Mouse (Mus musculus): ENCODE measurements around the gene Rpa3. TPM values are rescaled to one million over a fixed set of nuclear protein-coding genes. Genes with fewer than 3 reads are reported as not detected.

Gene Rpa3
- 10 to 100 TPM; 81.7 to 86.6 TPM for polyA plus RNA-seq (2017; shearing (Covaris generic))

GRCm38 (mm10) chr6:8259004-8259666 is at the start of gene Rpa3, which contains the start of the genes Umad1 and Gm45062:
Rpa3 (minus strand) TSS chr6:8259173.
Umad1 (plus strand) TSS chr6:8259288.
Gm45062 (plus strand) TSS chr6:8259450.
- peak; percentile 99 for ATAC-seq

- ATAC-seq = no peak
Measured at GRCm38 (mm10) chr6:8307878-8308775, 49.2 kb upstream of the Rpa3 start.

GRCm38 (mm10) chr6:8299066-8299863 is 40.3 kb upstream of the Rpa3 start:
- ATAC-seq = peak; percentile 23

DNA sequence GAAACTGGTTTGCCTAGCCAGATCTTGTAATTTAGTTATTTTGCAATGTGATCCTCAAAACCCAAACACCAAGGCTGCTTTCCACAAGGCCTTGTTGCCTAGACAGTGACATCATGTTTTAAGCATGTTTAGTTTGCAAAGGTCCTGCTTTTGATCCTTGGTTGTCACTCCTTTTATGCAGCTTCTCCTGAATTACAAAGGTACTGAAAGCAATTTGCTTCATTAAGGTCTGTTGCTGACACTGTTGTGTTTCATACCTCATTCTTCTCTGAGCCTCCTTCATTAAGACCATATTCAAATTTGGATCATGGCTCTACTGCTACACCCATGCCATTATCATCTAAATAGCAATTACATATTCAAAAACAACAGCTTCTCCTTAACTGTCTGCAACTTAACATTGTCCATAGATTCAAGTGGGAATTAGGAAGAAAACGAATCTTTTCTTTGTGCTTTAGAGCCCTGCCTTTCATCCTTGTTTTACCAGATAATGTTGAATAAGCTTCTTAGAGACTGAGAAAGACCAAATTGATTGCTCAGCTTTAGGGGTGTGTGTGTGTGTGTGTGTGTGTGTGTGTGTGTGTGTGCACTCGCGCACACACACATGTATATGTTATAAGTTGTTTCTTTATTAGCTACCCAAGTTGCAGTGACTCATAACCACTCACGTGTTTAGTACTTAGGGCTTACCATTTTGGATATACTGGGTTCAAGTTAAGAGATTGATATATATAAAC is 35.2 kb upstream of the Rpa3 start:
- no peak for ATAC-seq

DNA sequence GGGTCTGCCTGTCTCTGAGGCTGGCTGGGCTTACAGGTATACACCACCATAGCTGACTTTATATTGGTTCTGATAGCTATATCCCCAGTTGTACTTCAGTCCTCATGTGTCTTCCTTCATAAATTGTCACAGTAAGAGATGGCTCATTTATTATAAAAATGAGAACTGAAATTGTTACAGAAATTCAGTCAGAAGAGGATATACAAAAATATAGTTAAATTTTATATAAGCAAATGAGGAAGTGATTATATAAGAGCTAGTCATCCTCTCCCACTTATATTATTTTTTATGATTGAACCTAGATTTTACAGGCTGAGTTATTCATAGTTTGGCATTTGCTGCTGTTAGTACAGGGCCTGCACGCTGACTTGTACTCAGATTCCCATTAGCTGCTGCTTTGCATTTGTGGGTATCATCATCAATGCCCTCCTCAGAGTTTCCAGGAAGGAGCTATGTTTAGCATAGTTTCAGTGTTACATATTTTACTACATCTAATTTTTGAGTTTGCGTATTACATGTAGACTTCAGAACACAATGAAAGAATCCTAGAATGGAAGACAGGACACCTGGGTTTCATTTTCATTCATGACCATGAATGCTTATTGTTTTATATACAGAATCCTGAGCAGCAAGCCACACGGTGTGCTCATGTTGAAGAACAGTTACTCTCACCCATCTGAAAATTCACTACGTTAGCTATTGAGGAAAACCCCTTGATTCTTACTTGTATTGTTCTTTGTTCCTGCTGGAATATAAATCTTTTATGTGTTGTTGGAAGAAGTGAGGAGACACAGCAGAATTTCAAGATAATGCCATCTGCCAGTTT is 30.0 kb upstream of the Rpa3 start:
- no peak for ATAC-seq

DNA sequence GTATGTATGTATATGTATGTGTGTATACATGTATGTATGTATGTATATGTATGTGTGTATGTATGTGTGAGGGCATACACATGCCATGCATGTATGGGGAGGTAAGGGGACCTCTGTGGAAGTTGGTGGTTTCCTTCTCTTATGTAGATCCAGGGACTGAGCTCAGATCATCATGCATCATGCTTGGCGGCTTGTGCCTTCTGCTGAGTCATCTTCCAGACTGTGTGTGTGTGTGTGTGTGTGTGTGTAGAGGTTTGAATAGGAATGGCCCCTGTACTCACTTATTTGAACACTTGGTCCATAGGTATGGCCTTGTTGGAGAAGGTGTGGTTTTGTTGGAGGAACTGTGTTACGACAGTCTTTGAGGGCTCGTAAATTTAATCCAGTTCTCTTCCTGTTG is 27.2 kb upstream of the Rpa3 start:
- no peak for ATAC-seq

DNA sequence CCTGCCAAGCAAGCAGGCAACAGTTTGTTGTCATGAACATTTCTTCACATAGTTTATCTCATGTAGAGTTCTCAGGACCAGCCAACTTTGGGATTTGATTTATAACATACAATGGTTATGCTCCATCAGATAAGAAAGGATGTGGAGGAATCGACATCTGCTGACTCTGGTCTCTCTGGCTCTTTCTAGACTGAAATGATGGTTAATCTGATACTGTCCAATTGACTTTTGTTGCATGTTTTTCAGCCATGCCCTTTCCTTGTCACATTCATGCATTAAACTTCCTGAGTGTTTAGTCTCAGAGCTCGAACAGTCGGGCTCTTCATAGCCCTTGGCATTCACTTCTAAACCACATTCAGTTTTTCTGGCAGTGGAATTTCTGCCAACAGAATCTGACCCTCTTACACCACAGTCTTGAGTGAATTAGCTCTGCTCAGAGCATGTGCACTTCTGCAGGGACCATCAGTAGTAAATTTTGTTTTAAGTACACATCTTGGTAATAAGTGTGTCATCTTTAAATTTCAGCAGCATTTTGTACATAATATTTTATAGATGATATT is 26.5 kb upstream of the Rpa3 start:
- no peak for ATAC-seq

DNA sequence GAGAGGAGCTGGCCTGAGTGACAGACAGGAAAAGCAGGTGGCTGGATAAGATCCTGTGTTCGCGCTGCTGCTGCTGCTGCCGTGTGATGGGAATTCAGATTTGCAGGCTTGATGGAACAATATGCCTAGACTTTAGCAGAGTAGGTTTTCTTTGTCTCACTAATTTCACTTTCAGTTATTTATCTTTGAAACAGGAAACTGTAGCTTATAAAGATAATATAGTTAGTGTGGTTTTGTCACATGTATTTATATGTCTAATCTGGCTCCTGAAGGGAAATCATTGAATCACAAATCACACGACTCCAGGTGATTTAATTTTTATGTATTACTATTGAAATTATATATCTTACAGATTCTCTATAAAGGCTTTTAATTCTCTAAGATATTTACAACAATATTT is 24.3 kb upstream of the Rpa3 start:
- ATAC-seq = peak; percentile 33

DNA sequence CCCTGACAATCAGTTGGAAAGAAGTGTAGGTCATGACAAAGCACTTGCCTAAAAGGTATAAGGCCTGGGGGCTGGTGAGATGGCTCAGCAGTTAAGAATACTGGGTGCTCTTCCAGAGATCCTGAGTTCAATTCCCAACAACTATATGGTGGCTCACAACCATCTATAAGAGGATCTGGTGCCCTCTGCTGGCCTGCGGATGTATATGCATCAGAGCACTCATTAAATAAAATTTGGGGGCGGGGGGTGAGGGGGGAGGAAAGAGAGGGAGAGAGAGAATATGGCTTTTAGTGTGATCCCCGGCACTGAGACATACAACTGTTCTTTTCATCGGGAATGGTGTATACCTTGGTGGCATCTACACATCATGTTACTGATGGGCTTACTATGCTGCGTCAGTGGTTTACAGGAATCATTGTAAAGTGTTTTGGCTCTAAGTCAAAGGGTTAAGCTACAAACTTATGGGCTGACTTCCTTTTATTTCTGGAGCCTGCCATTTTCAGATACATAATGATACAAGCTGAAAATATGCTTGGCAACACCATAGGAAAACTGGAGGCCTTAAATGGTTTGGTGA is 19.5 kb upstream of the Rpa3 start:
- ATAC-seq = no peak

GRCm38 (mm10) chr6:8276431-8276830 is 17.5 kb upstream of the Rpa3 start:
- ATAC-seq = no peak

DNA sequence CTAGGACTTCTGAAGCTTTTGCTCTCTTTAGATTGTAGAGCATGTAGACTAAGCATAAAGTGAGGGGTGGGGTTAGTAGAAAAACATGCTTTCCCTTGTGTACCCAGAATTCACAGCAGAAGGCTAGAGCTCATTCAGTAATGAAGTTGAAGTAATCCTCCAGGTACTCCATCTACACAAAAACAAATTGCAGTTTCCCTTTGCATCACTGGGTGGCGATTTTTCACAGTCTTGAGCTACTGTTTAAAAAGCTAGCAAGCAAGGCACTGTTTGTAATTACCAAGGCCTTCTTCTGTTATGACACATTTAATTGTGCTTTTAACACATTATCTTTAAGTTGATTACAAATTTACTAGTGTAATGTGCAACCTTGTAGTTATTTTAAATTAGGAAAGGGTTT is 16.1 kb upstream of the Rpa3 start:
- peak; percentile 68 for ATAC-seq

- peak; percentile 72 for ATAC-seq
Measured at GRCm38 (mm10) chr6:8274387-8275054, 15.5 kb upstream of the Rpa3 start.

DNA sequence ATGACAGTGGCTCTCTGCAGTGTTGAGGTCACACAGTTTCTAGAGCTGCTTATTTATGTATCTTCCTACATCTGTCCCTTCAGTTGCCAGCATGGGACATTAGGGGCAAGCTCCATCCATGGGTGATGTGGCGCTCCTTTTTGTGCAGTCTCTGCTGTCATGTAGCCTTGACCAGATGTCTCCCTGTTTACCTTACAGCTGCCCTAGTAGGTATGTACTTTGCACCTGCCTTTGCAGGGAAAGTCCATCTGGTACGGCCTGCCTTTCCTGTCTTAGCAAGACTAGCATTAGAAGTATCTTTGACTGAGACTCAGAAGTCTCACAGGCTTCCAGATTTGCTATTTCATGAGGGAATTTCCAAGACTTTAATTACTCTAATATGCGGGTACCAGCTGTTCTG is 12.1 kb upstream of the Rpa3 start:
- no peak for ATAC-seq

- ATAC-seq = peak; percentile 17
Measured at GRCm38 (mm10) chr6:8259667-8260044, 683 bp upstream of the Rpa3 start.

DNA sequence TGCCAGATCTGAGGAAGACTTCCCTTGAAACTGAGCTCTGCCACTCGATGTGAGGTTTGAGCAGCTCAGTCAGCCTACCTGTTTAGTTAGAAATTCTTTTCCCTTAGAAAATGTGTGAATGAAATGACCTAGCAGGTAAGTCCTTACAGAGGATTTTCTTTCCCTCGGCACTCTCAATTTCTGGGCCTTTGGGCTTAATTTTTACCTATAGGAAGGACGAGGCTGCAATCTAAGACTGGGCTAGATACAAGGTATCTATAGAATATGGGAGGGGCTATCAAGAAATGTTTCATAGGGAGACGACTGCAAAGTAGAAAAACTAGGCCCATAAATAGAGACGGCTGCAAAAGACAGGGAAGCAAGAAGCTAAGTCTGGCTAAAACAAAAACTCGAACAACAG is 657 bp downstream of the Rpa3 start:
- ATAC-seq = no peak

GRCm38 (mm10) chr6:8228596-8228995 is 30.4 kb downstream of the Rpa3 start:
- ATAC-seq = no peak

- no peak for ATAC-seq
Measured at GRCm38 (mm10) chr6:8227035-8227434, 31.9 kb downstream of the Rpa3 start.

- ATAC-seq = no peak
Measured at GRCm38 (mm10) chr6:8210661-8211060, 48.3 kb downstream of the Rpa3 start.

- ATAC-seq = peak; percentile 4
Measured at GRCm38 (mm10) chr6:8209866-8210186, 49.1 kb downstream of the Rpa3 start.

Measured in activated CD4-positive, CD25-positive, alpha-beta regulatory T cell, adult 4 months (primary cell).